Mouse (Mus musculus) ES-Bruce4 (cell line): ENCODE results near the gene Wdr76. TPM values are rescaled to one million over a fixed set of nuclear protein-coding genes. Genes with fewer than 3 reads are reported as not detected.
"Not testable (repeated sequence)": the region's sequence is repeated elsewhere in the genome, so short reads cannot be mapped to it uniquely, and the experiment has no call there.

Experiments
- H3K27ac ChIP-seq: 2 replicates; pipeline ENCODE4 v1.5.1; 2012; ENCODE audit warnings: low read length, inconsistent platforms; ENCODE audit not compliant: insufficient read depth
- H3K27me3 ChIP-seq: 2 replicates; pipeline ENCODE4 v1.6.1; 2012; ENCODE audit warnings: mild to moderate bottlenecking, low read length, inconsistent platforms; ENCODE audit not compliant: control insufficient read depth, poor library complexity, insufficient read depth, severe bottlenecking
- H3K36me3 ChIP-seq: 2 replicates; pipeline ENCODE4 v1.6.1; 2012; ENCODE audit warnings: inconsistent platforms, mild to moderate bottlenecking, low read length, moderate library complexity; ENCODE audit not compliant: control insufficient read depth, poor library complexity, insufficient read depth, severe bottlenecking
- H3K4me1 ChIP-seq: one replicate; pipeline ENCODE4 v1.8.1; 2011; ENCODE audit warnings: low read length; ENCODE audit not compliant: control insufficient read depth, insufficient read depth
- H3K4me3 ChIP-seq: 2 replicates; pipeline ENCODE4 v1.5.1; 2011; ENCODE audit warnings: low read depth, mild to moderate bottlenecking, low read length
- H3K9ac ChIP-seq: 2 replicates; pipeline ENCODE4 v1.6.1; 2012; ENCODE audit warnings: low read depth, mild to moderate bottlenecking, inconsistent platforms; ENCODE audit not compliant: poor library complexity, severe bottlenecking
- H3K9me3 ChIP-seq: replicated peaks from 2 replicates; pipeline ENCODE4 v1.6.1; 2012; ENCODE audit warnings: mild to moderate bottlenecking, low read length, inconsistent platforms; ENCODE audit not compliant: control insufficient read depth, poor library complexity, insufficient read depth, severe bottlenecking
- CTCF ChIP-seq: IDR thresholded peaks from one replicate; pipeline ENCODE4 v1.8.1; 2011; ENCODE audit warnings: low read depth, low read length
- EP300 ChIP-seq: IDR thresholded peaks from 2 replicates; pipeline ENCODE4 v1.6.1; 2011; ENCODE audit warnings: low read depth, low read length; ENCODE audit not compliant: insufficient read depth
- POLR2A ChIP-seq: IDR thresholded peaks from one replicate; pipeline ENCODE4 v1.8.1; 2011; ENCODE audit warnings: low read length; ENCODE audit not compliant: insufficient read depth
- polyA plus RNA-seq: library from polyadenylated mRNA; stranded (reverse); fragments of >200 nt; gene quantifications from 2 replicates; pipeline ENCODE4 v1.2.4, GENCODE M21; 2011; ENCODE audit warnings: low read depth; ENCODE audit not compliant: missing spikeins, insufficient read depth, insufficient read length

Wdr76 gene
- polyA plus RNA-seq, 1 experiment: 40.6 TPM

GRCm38 (mm10) chr2:121518106-121518505, 11.6 kb downstream of the Wdr76 start:
- Histone ChIP-seq H3K4me3 (no peak overlapping the region), H3K9me3 (peaks cover 6% of the 10 kb centered on the region), H3K9ac (no peak overlapping the region), H3K27ac (no peak overlapping the region), H3K36me3 (peaks cover 23% of the 10 kb centered on the region), H3K27me3 (no peaks in the 10 kb centered on the region), H3K4me1 (no peaks in the 10 kb centered on the region)
- TF ChIP-seq CTCF (no peak), POLR2A (no peak)

GRCm38 (mm10) chr2:121518711-121519110, 12.2 kb downstream of the Wdr76 start:
- H3K27ac ChIP-seq, H3K4me1 ChIP-seq, H3K4me3 ChIP-seq, H3K27me3 ChIP-seq, H3K9ac ChIP-seq: not testable (repeated sequence)
- Histone ChIP-seq H3K36me3 (peaks cover 25% of the 10 kb centered on the region), H3K9me3 (peaks cover 12% of the 10 kb centered on the region)

GRCm38 (mm10) chr2:121522006-121522405, 15.5 kb downstream of the Wdr76 start:
- no peak overlapping the region for H3K27ac ChIP-seq
- H3K4me1 ChIP-seq: no peaks in the 10 kb centered on the region
- H3K27me3 ChIP-seq: no peaks in the 10 kb centered on the region
- H3K9me3 ChIP-seq: peaks cover 13% of the 10 kb centered on the region
- H3K9ac ChIP-seq: no peak overlapping the region
- TF ChIP-seq CTCF: no peak
- TF ChIP-seq EP300: no peak
- TF ChIP-seq POLR2A: no peak
- no peak overlapping the region for H3K4me3 ChIP-seq
- peaks cover 35% of the 10 kb centered on the region for H3K36me3 ChIP-seq

GRCm38 (mm10) chr2:121522830-121523229, 16.3 kb downstream of the Wdr76 start:
- H3K27ac ChIP-seq, H3K4me1 ChIP-seq, H3K27me3 ChIP-seq, H3K9ac ChIP-seq, H3K4me3 ChIP-seq: not testable (repeated sequence)
- Histone ChIP-seq H3K9me3 (peaks cover 13% of the 10 kb centered on the region), H3K36me3 (peaks cover 31% of the 10 kb centered on the region)

DNA sequence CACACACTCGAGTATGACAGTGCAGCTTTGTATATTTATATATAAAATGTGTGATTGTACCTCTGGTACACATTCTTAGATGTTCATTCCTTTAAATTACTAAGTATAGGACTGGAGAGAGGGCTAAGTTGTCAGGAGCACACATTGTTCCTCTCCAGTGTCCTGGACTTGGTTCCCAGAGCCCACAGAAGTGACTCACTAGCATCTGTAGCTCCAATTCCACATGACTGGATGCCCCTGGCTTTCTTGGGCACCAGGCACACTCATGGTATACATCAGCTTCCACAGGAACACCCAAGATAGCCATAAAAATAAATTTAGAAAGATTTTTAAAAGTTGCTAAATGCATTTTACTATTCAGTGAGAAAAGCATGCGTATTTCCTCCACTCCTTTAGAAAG, 18.5 kb downstream of the Wdr76 start:
- H3K4me3 ChIP-seq: no peak overlapping the region
- peaks cover 21% of the 10 kb centered on the region for H3K36me3 ChIP-seq
- no peaks in the 10 kb centered on the region for H3K4me1 ChIP-seq
- TF ChIP-seq POLR2A (no peak), EP300 (no peak), CTCF (no peak)
- H3K9ac ChIP-seq: no peak overlapping the region
- H3K9me3 ChIP-seq: peaks cover 13% of the 10 kb centered on the region
- H3K27me3 ChIP-seq: no peaks in the 10 kb centered on the region
- no peak overlapping the region for H3K27ac ChIP-seq

GRCm38 (mm10) chr2:121544829-121545228, 38.3 kb downstream of the Wdr76 start:
- Histone ChIP-seq H3K27ac (no peak overlapping the region), H3K9me3 (no peaks in the 10 kb centered on the region), H3K27me3 (no peaks in the 10 kb centered on the region), H3K9ac (no peak overlapping the region), H3K36me3 (peaks cover 14% of the 10 kb centered on the region), H3K4me1 (no peaks in the 10 kb centered on the region), H3K4me3 (no peak overlapping the region)
- TF ChIP-seq CTCF (peak; percentile 23), POLR2A (no peak), EP300 (no peak)

DNA sequence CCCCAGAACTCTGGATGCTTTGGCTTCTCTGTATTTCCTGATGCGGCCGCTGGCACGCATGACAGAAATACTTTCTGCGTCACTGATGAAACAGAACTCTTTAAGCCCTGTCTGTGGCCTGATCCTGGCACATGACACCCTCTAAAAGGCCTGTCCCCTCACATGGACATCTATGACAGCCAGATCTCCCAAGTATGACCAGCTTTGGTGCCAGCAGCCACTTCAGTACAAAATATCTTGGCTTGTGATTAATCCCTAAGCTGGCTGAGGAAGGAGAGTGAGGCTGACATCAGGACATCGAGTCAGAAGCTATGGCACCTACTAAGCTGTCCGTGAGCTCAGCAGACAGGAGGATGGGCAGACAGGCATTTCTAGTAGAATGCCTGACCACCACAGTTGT, 43.1 kb downstream of the Wdr76 start:
- TF ChIP-seq EP300 (no peak), CTCF (no peak), POLR2A (no peak)
- no peak overlapping the region for H3K4me3 ChIP-seq
- H3K27ac ChIP-seq: no peak overlapping the region
- H3K9me3 ChIP-seq: no peaks in the 10 kb centered on the region
- H3K4me1 ChIP-seq: no peaks in the 10 kb centered on the region
- no peaks in the 10 kb centered on the region for H3K27me3 ChIP-seq
- H3K9ac ChIP-seq: no peak overlapping the region
- no peaks in the 10 kb centered on the region for H3K36me3 ChIP-seq
